Mouse (Mus musculus) forebrain, embryonic 15.5 days (tissue): Measurements from ENCODE around the gene Rgs9bp. TPM values are rescaled to one million over a fixed set of nuclear protein-coding genes. Genes with fewer than 3 reads are reported as not detected.
A peak's percentile ranks its signal among the peaks of the same experiment; 100 is the strongest.

Experiments
- ATAC-seq: fragments of 200-750 bp; cut with Nextera tagmentation; replicated peaks from 2 replicates; pipeline ENCODE4 v1.8.0; 2017; ENCODE audit warnings: mild to moderate bottlenecking, moderate TSS enrichment, moderate library complexity
- H3K27ac ChIP-seq: fragments of 300-500 bp; sonication (generic); replicated peaks from 2 replicates; pipeline ENCODE4 v1.5.1; 2015; ENCODE audit warnings: mild to moderate bottlenecking, inconsistent platforms
- H3K27me3 ChIP-seq: fragments of 300-500 bp; sonication (generic); 2 replicates; pipeline ENCODE4 v1.6.1; 2015; ENCODE audit warnings: inconsistent platforms
- H3K36me3 ChIP-seq: fragments of 300-500 bp; sonication (generic); 2 replicates; pipeline ENCODE4 v1.6.1; 2015; ENCODE audit warnings: mild to moderate bottlenecking, inconsistent platforms
- H3K4me1 ChIP-seq: fragments of 300-500 bp; sonication (generic); 2 replicates; pipeline ENCODE4 v1.6.1; 2015; ENCODE audit warnings: inconsistent platforms
- H3K4me2 ChIP-seq: fragments of 300-500 bp; sonication (generic); replicated peaks from 2 replicates; pipeline ENCODE4 v1.6.1; 2015; ENCODE audit warnings: mild to moderate bottlenecking, inconsistent platforms
- H3K4me3 ChIP-seq: fragments of 300-500 bp; sonication (generic); 2 replicates; pipeline ENCODE4 v1.5.1; 2015; ENCODE audit warnings: mild to moderate bottlenecking, inconsistent platforms
- H3K9ac ChIP-seq: fragments of 300-500 bp; sonication (generic); replicated peaks from 2 replicates; pipeline ENCODE4 v1.6.1; 2015; ENCODE audit warnings: mild to moderate bottlenecking, inconsistent platforms
- H3K9me3 ChIP-seq: fragments of 300-500 bp; sonication (generic); 2 replicates; pipeline ENCODE4 v1.6.1; 2016; ENCODE audit warnings: inconsistent platforms
- WGBS: fragments of 180-500 bp; shearing (Covaris S2); methylation state at CpG from one replicate; pipeline ENCODE4 v1.1.7; 2015; ENCODE audit warnings: mixed read lengths; 5-methylcytosine and 5-hydroxymethylcytosine counted together
- polyA plus RNA-seq: library from polyadenylated mRNA; unstranded; fragments of >200 nt; fragmentation: Nextera tagmentation; extraction: Ambion mirVana; gene quantifications from 2 replicates; pipeline ENCODE4 v1.2.1, GENCODE M21; 2015

Gene Rgs9bp
- polyA plus RNA-seq, 1 experiment from 2014 or later: 0.08 TPM

GRCm38 (mm10) chr7:35594311-35594710 lies 8.9 kb upstream of the Rgs9bp start:
- WGBS: 92% methylated on average over 5 of the region's 5 CpGs

GRCm38 (mm10) chr7:35590731-35591191 lies 5.4 kb upstream of the Rgs9bp start:
- Histone ChIP-seq H3K9me3 (no peaks in the 10 kb centered on the region), H3K27me3 (no peaks in the 10 kb centered on the region), H3K9ac (no peak overlapping the region), H3K4me3 (no peak overlapping the region), H3K27ac (peak overlapping the region; percentile 86), H3K36me3 (peaks cover 18% of the 10 kb centered on the region), H3K4me1 (peaks cover 18% of the 10 kb centered on the region), H3K4me2 (no peak overlapping the region; the same call in 1 of the 2 replicates)
- no peak for ATAC-seq
- WGBS: 72% methylated on average over 10 of the region's 10 CpGs

More at GRCm38 (mm10) chr7:35594311-35594710, 8.9 kb upstream of the Rgs9bp start:
- Histone ChIP-seq H3K27me3 (no peaks in the 10 kb centered on the region), H3K36me3 (peaks cover 21% of the 10 kb centered on the region), H3K4me3 (no peak overlapping the region), H3K4me1 (peaks cover 6% of the 10 kb centered on the region), H3K9me3 (no peaks in the 10 kb centered on the region), H3K27ac (no peak overlapping the region), H3K4me2 (no peak overlapping the region), H3K9ac (no peak overlapping the region)
- no peak for ATAC-seq

GRCm38 (mm10) chr7:35589485-35589884 lies 4.1 kb upstream of the Rgs9bp start:
- H3K4me2 ChIP-seq: no peak overlapping the region
- peaks cover 15% of the 10 kb centered on the region for H3K36me3 ChIP-seq
- WGBS: 83% methylated on average over 7 of the region's 7 CpGs
- H3K4me3 ChIP-seq: no peak overlapping the region
- H3K9ac ChIP-seq: no peak overlapping the region
- no peaks in the 10 kb centered on the region for H3K9me3 ChIP-seq
- H3K4me1 ChIP-seq: peaks cover 26% of the 10 kb centered on the region
- ATAC-seq: no peak
- H3K27ac ChIP-seq: no peak overlapping the region
- H3K27me3 ChIP-seq: peaks cover 8% of the 10 kb centered on the region

- 88% methylated on average over 9 of the region's 9 CpGs for WGBS
- peaks cover 15% of the 10 kb centered on the region for H3K36me3 ChIP-seq
- ATAC-seq: no peak
- no peaks in the 10 kb centered on the region for H3K9me3 ChIP-seq
- H3K4me2 ChIP-seq: no peak overlapping the region
- no peak overlapping the region for H3K9ac ChIP-seq
- H3K27me3 ChIP-seq: peaks cover 14% of the 10 kb centered on the region
- no peak overlapping the region for H3K4me3 ChIP-seq
- H3K4me1 ChIP-seq: peaks cover 32% of the 10 kb centered on the region
- no peak overlapping the region for H3K27ac ChIP-seq
Measured at GRCm38 (mm10) chr7:35588680-35589428, 3.5 kb upstream of the Rgs9bp start.

GRCm38 (mm10) chr7:35587728-35588127 lies 2.3 kb upstream of the Rgs9bp start:
- no peak for ATAC-seq
- Histone ChIP-seq H3K4me3 (no peak overlapping the region), H3K4me2 (no peak overlapping the region), H3K9me3 (no peaks in the 10 kb centered on the region), H3K9ac (no peak overlapping the region), H3K36me3 (peaks cover 4% of the 10 kb centered on the region), H3K4me1 (peaks cover 32% of the 10 kb centered on the region), H3K27ac (no peak overlapping the region), H3K27me3 (peaks cover 25% of the 10 kb centered on the region)
- 73% methylated on average over 5 of the region's 5 CpGs for WGBS

- Histone ChIP-seq H3K36me3 (no peaks in the 10 kb centered on the region), H3K9me3 (no peaks in the 10 kb centered on the region), H3K27ac (no peak overlapping the region), H3K4me3 (peak overlapping the region; percentile 83), H3K4me2 (peak overlapping the region; percentile 100), H3K27me3 (peaks cover 32% of the 10 kb centered on the region), H3K9ac (peak overlapping the region; percentile 80), H3K4me1 (peaks cover 32% of the 10 kb centered on the region)
- no peak for ATAC-seq
- 19% methylated on average over 15 of the region's 15 CpGs for WGBS
Measured at GRCm38 (mm10) chr7:35586906-35587445, 1.6 kb upstream of the Rgs9bp start.

DNA sequence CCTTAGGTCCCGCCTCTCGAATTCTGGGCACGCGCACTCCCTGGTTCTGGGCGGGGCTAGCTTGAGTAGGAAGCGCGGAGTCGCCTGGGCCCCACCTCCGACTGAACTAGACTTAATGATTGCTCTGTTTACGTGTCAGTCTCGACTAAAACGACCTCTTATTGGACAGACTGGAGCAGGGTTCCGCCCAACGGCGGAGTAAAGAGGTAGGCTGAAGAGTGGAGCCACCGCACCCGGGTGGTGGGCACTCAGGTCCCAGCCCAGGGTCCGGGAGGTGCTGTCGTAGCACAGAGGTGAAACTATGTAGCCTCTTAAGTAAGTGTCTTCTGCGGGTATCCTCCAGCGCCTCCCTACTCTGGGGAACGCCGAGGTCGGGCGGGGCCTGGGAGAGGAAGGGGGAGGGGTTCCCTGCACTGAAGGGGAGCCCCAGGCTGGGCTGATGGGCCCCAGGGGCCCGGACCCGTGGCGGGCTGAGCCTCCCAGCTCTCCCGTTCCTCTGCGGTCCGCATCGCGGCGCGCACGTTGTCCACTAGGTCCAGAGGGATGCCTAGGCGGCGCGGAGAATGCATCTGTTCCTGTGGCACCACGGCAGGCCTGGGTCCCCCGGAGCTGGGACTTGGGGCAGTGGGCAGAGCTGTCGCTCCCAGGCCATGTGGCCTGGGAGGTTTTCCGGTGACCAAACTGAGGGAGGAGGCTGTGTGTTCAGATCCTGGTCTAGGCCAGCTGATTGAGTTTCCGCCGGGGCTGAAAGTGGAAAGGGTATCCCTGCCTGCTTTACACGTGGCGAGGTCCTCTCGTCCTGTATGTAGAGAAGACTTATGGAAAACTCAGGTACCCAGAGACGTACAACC lies 898 bp upstream of the Rgs9bp start, which contains the start of gene Ankrd27:
Gene Ankrd27, plus strand, starts transcription at position 190 of the 851 bp plus-strand sequence.
- H3K9ac ChIP-seq: peak within 1 kb of the TSS; percentile 80
- no peaks in the 10 kb centered on the region for H3K9me3 ChIP-seq
- H3K4me1 ChIP-seq: peaks cover 30% of the 10 kb centered on the region
- no peaks in the 10 kb centered on the region for H3K36me3 ChIP-seq
- ATAC-seq: peak; percentile 99
- peak within 1 kb of the TSS; percentile 100 for H3K4me2 ChIP-seq
- under 1% methylated on average over 49 of the region's 49 CpGs for WGBS
- peak within 1 kb of the TSS; percentile 46 for H3K27ac ChIP-seq
- H3K4me3 ChIP-seq: peak within 1 kb of the TSS; percentile 83
- H3K27me3 ChIP-seq: peaks cover 35% of the 10 kb centered on the region

DNA sequence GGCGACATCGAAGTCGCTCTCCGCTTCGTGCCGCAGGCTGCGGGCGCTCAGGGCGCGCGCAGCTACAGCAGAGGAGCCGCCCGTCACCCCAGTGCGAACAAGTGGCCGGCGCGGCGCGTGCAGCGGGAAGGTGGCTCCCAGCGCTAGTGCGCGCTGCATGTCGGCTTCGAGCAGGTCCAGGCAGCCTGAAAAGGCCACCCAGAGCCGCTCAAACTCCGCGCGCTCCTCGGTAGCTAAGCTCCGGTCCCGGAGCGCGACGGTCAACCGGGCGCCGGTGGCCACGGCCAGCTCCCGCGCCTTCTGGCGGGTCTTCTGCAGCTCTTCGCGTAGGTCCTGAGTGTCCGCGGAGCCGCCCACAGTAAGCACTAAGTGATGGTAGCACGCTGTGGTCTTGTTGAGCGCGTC lies 594 bp downstream of the Rgs9bp start:
- peaks cover 35% of the 10 kb centered on the region for H3K27me3 ChIP-seq
- peak overlapping the region; percentile 51 for H3K9ac ChIP-seq
- no peak for ATAC-seq
- peak overlapping the region; percentile 100 for H3K4me2 ChIP-seq
- WGBS: under 1% methylated on average over 50 of the region's 50 CpGs
- H3K27ac ChIP-seq: no peak overlapping the region
- H3K4me3 ChIP-seq: peak overlapping the region; percentile 83
- H3K36me3 ChIP-seq: no peaks in the 10 kb centered on the region
- H3K9me3 ChIP-seq: no peaks in the 10 kb centered on the region
- H3K4me1 ChIP-seq: peaks cover 25% of the 10 kb centered on the region

GRCm38 (mm10) chr7:35584068-35584785 lies 1.2 kb downstream of the Rgs9bp start:
- H3K4me3 ChIP-seq: peak overlapping the region; percentile 83
- H3K4me1 ChIP-seq: peaks cover 25% of the 10 kb centered on the region
- H3K9me3 ChIP-seq: no peaks in the 10 kb centered on the region
- no peak overlapping the region for H3K27ac ChIP-seq
- 6% methylated on average over 36 of the region's 36 CpGs for WGBS
- no peaks in the 10 kb centered on the region for H3K36me3 ChIP-seq
- no peak for ATAC-seq
- peaks cover 35% of the 10 kb centered on the region for H3K27me3 ChIP-seq
- H3K9ac ChIP-seq: peak overlapping the region; percentile 51
- peak overlapping the region; percentile 100 for H3K4me2 ChIP-seq

DNA sequence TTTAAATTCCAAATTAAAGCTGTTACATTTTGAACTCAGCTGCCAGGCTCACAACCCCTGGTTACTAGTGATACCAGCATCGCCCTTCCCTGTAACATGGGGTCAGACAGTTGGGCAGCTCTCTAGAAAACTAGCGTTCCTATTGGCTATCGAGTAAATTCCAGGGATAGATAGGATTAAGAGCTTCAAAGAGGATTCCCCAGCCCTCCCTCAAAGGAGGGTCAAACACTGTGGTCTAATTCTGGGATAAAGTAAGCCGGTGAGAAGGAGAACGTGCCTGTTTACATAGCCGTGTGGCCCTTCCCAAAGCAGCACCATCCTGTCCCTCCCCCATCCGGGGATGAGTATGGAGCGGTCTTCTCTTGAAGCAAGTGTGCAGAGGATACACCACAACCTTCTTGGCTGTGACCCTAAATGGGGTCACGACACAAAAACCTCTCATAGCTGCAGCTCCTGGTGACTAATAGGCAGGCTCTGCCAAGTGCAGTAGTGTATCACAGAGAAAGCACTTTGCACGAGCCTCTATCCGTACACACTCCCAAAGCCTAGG lies 1.8 kb downstream of the Rgs9bp start:
- no peaks in the 10 kb centered on the region for H3K9me3 ChIP-seq
- H3K4me2 ChIP-seq: no peak overlapping the region
- no peak overlapping the region for H3K4me3 ChIP-seq
- peaks cover 35% of the 10 kb centered on the region for H3K27me3 ChIP-seq
- no peaks in the 10 kb centered on the region for H3K36me3 ChIP-seq
- H3K4me1 ChIP-seq: peaks cover 25% of the 10 kb centered on the region
- 7% methylated on average over 11 of the region's 11 CpGs for WGBS
- no peak overlapping the region for H3K9ac ChIP-seq
- no peak for ATAC-seq
- no peak overlapping the region for H3K27ac ChIP-seq

GRCm38 (mm10) chr7:35582719-35583118 lies 2.7 kb downstream of the Rgs9bp start:
- Histone ChIP-seq H3K27ac (no peak overlapping the region), H3K4me3 (no peak overlapping the region), H3K9ac (no peak overlapping the region), H3K4me1 (peaks cover 24% of the 10 kb centered on the region), H3K27me3 (peaks cover 35% of the 10 kb centered on the region), H3K36me3 (no peaks in the 10 kb centered on the region), H3K4me2 (no peak overlapping the region), H3K9me3 (no peaks in the 10 kb centered on the region)
- 69% methylated on average over 5 of the region's 5 CpGs for WGBS
- no peak for ATAC-seq
